ENCODE assay signal across 8 mouse cellular contexts in genomic region chr6:134034904-134035489, GRCm38 (mm10). TPM values are rescaled to one million over a fixed set of nuclear protein-coding genes. Genes with fewer than 3 reads are reported as not detected.
DNase-seq lines count a peak whose midpoint lies in the region; ATAC-seq and TF ChIP-seq lines count a peak whose summit lies in the region.

No protein-coding gene starts in this region.

- TF ChIP-seq CTCF in stomach, postnatal 0 days (IDR thresholded peaks at IDR 0.05; ENCODE audit: low read depth): no peak

- H3K27me3 ChIP-seq in heart, embryonic 14.5 days (ENCODE audit: control insufficient read depth, insufficient read depth, low read length): no peaks in the 10 kb centered on the region
- no peaks in the 10 kb centered on the region for H3K27me3 ChIP-seq in liver, embryonic 15.5 days
- no peaks in the 10 kb centered on the region for H3K27me3 ChIP-seq in neural tube, embryonic 12.5 days (replicated peaks)
- H3K27me3 ChIP-seq in stomach, postnatal 0 days (ENCODE audit: control insufficient read depth, insufficient read depth, low read length): no peaks in the 10 kb centered on the region

- H3K9me3 ChIP-seq in heart, embryonic 14.5 days (ENCODE audit: control insufficient read depth, low read length): no peaks in the 10 kb centered on the region
- no peaks in the 10 kb centered on the region for H3K9me3 ChIP-seq in liver, embryonic 15.5 days (replicated peaks)
- no peaks in the 10 kb centered on the region for H3K9me3 ChIP-seq in neural tube, embryonic 12.5 days
- H3K9me3 ChIP-seq in stomach, postnatal 0 days (ENCODE audit: control insufficient read depth, low read length): no peaks in the 10 kb centered on the region

- H3K4me2 ChIP-seq in heart, embryonic 14.5 days (ENCODE audit: low read length): peak overlapping the region; percentile 75
- H3K4me2 ChIP-seq in liver, embryonic 15.5 days: peak overlapping the region; percentile 88
- peak overlapping the region; percentile 64 for H3K4me2 ChIP-seq in neural tube, embryonic 12.5 days (replicated peaks)
- peak overlapping the region; percentile 73 for H3K4me2 ChIP-seq in stomach, postnatal 0 days (replicated peaks; ENCODE audit: low read depth)

- no peak for TF ChIP-seq EP300 in stomach, postnatal 0 days (optimal IDR thresholded peaks at IDR 0.05)

- H3K36me3 ChIP-seq in heart, embryonic 14.5 days (ENCODE audit: control insufficient read depth, insufficient read depth, low read length): no peaks in the 10 kb centered on the region
- H3K36me3 ChIP-seq in liver, embryonic 15.5 days (replicated peaks): no peaks in the 10 kb centered on the region
- no peaks in the 10 kb centered on the region for H3K36me3 ChIP-seq in neural tube, embryonic 12.5 days
- H3K36me3 ChIP-seq in stomach, postnatal 0 days (ENCODE audit: control insufficient read depth, insufficient read depth, low read length): no peaks in the 10 kb centered on the region

- H3K4me3 ChIP-seq in heart, embryonic 14.5 days (ENCODE audit: control insufficient read depth in 1 of 2, insufficient read depth in 1 of 2, low read depth in 1 of 2, low read length in 2 of 2): peak overlapping the region; percentile 81 to 85
- H3K4me3 ChIP-seq in liver, embryonic 15.5 days (replicated peaks): peak overlapping the region; percentile 74
- H3K4me3 ChIP-seq in neural tube, embryonic 12.5 days: peak overlapping the region; percentile 71
- peak overlapping the region; percentile 90 for H3K4me3 ChIP-seq in stomach, postnatal 0 days (ENCODE audit: low read depth, low read length)

- 0 out of 2 replicates have a peak, but pooled peaks have one; percentile 33 for ATAC-seq in erythroid progenitor cell, adult 5-6 weeks (replicated peaks; ENCODE audit: low FRiP score, poor library complexity, severe bottlenecking)
- peak; percentile 91 for ATAC-seq in heart, embryonic 14.5 days (ENCODE audit: insufficient number of reproducible peaks, insufficient read depth, low FRiP score, low read depth)
- ATAC-seq in liver, embryonic 15.5 days (ENCODE audit: insufficient read depth): peak; percentile 75
- peak; percentile 95 for ATAC-seq in neural tube, embryonic 12.5 days (ENCODE audit: low FRiP score, low read depth)
- ATAC-seq in stomach, postnatal 0 days (ENCODE audit: low FRiP score, low TSS enrichment): peak; percentile 91

- DNase-seq in CD4-positive, CD25-positive, alpha-beta regulatory T cell, adult 2 months (ENCODE audit: low read depth, low spot score): peak; percentile 77
- DNase-seq in brain, adult 2 months (ENCODE audit: low read depth, low spot score): peak; percentile 90
- DNase-seq in kidney, postnatal 14 days: peak; percentile 90
- DNase-seq in stomach, postnatal 0 days (ENCODE audit: low spot score): peak; percentile 87

- peak overlapping the region; percentile 83 for H3K9ac ChIP-seq in heart, embryonic 14.5 days (ENCODE audit: low read length)
- peak overlapping the region; percentile 58 for H3K9ac ChIP-seq in liver, embryonic 15.5 days
- peak overlapping the region; percentile 96 for H3K9ac ChIP-seq in neural tube, embryonic 12.5 days
- peak overlapping the region; percentile 98 for H3K9ac ChIP-seq in stomach, postnatal 0 days (ENCODE audit: low read length)

- under 1% methylated on average over 55 of the region's 55 CpGs for WGBS in heart, embryonic 14.5 days
- WGBS in liver, embryonic 15.5 days (ENCODE audit: insufficient replicate concordance): under 1% methylated on average over 55 of the region's 55 CpGs
- WGBS in neural tube, embryonic 12.5 days: under 1% methylated on average over 55 of the region's 55 CpGs
- under 1% methylated on average over 55 of the region's 55 CpGs for WGBS in stomach, postnatal 0 days

- peak overlapping the region; percentile 99 to 100 for H3K27ac ChIP-seq in heart, embryonic 14.5 days (replicated peaks in 1 of 2; ENCODE audit: control insufficient read depth in 1 of 2, insufficient read depth in 1 of 2, low read depth in 2 of 2, low read length in 2 of 2)
- peak overlapping the region; percentile 90 for H3K27ac ChIP-seq in liver, embryonic 15.5 days (replicated peaks)
- peak overlapping the region; percentile 100 for H3K27ac ChIP-seq in neural tube, embryonic 12.5 days
- H3K27ac ChIP-seq in stomach, postnatal 0 days (replicated peaks): peak overlapping the region; percentile 100

- peaks cover 20 to 28% of the 10 kb centered on the region in 2 experiments for H3K4me1 ChIP-seq in heart, embryonic 14.5 days (ENCODE audit: control insufficient read depth in 2 of 2, insufficient read depth in 2 of 2, low read length in 2 of 2)
- peaks cover 32% of the 10 kb centered on the region for H3K4me1 ChIP-seq in liver, embryonic 15.5 days (replicated peaks)
- H3K4me1 ChIP-seq in neural tube, embryonic 12.5 days: peaks cover 27% of the 10 kb centered on the region
- peaks cover 9% of the 10 kb centered on the region for H3K4me1 ChIP-seq in stomach, postnatal 0 days (replicated peaks; ENCODE audit: control insufficient read depth, insufficient read depth)

RNA-seq across cellular contexts. Expression of gene Etv6, which starts 0.5 kb away (rescaled TPM):
- 12.3 and 19.3 TPM in 2 replicates for total RNA-seq in erythroid progenitor cell, adult 5-6 weeks (2015; ENCODE audit: low replicate concordance)
- 4.2 and 4.5 TPM in 2 replicates for total RNA-seq in erythroid progenitor cell, adult 5-6 weeks (2017; ENCODE audit: low replicate concordance)
- polyA plus RNA-seq in heart, embryonic 14.5 days (2014; fragmentation: Nextera tagmentation; extraction: Ambion mirVana): 13.0 and 14.5 TPM in 2 replicates
- polyA plus RNA-seq in liver, embryonic 15.5 days (2015; fragmentation: Nextera tagmentation; extraction: Ambion mirVana): 3.0 and 3.8 TPM in 2 replicates
- polyA plus RNA-seq in neural tube, embryonic 12.5 days (2016; fragmentation: Nextera tagmentation; extraction: Ambion mirVana): 10.9 and 13.1 TPM in 2 replicates
- 5.9 and 7.6 TPM in 2 replicates for polyA plus RNA-seq in stomach, postnatal 0 days (2015; fragmentation: Nextera tagmentation; extraction: Ambion mirVana)

Comparison
In these comparisons a context has a peak if more than half of its experiments do, and no peak if none do; other contexts are left out.
1. Peak in every context shown above with its lines: DNase-seq, ATAC-seq, H3K4me3 ChIP-seq and H3K27ac ChIP-seq.
2. ATAC-seq: peak in every context shown above with its lines; median percentile 95 in neural tube, embryonic 12.5 days; 91 in heart, embryonic 14.5 days; 91 in stomach, postnatal 0 days; 75 in liver, embryonic 15.5 days; 33 in erythroid progenitor cell, adult 5-6 weeks.